Mouse (Mus musculus) liver, postnatal 0 days (tissue): ENCODE measurements around the gene Nup210l.

Source experiments
- CTCF ChIP-seq: sonication (generic); IDR thresholded peaks from 2 replicates; pipeline ENCODE4 v1.5.1; 2016; ENCODE audit warnings: antibody characterized with exemption, low read depth
- EP300 ChIP-seq: IDR thresholded peaks from 2 replicates; pipeline ENCODE4 v1.6.1; 2016; ENCODE audit warnings: antibody characterized with exemption, low read depth, mild to moderate bottlenecking

DNA sequence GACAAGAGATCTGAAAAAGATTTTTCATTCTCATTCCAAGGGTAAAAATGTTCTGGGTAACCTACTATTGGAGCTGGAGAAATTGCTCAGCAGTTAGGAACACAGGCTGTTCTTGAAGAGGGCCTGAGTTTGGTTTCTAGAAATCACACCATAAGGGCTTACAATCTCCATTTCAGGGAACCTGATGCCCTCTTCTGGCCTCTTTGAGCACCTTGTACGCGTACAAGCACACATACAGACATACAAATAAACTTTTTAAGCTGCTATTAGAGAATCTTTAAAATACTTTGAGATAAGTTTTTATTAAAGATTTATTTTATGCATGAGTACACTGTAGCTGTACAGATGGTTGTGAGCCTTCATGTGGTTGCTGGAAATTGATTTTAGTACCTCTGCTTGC, 100.7 kb downstream of the Nup210l start:
- TF ChIP-seq CTCF, result 0 out of 2 replicates have a peak, but pooled peaks have one; percentile 14
- no peak for TF ChIP-seq EP300
